Mouse (Mus musculus) forebrain, embryonic 11.5 days (tissue): ENCODE data around the gene Ankrd52. TPM values are rescaled to one million over a fixed set of nuclear protein-coding genes. Genes with fewer than 3 reads are reported as not detected.
"Not testable (repeated sequence)": the region's sequence is repeated elsewhere in the genome, so short reads cannot be mapped to it uniquely, and the experiment has no call there.

Experiments
- ATAC-seq: fragments of 200-750 bp; cut with Nextera tagmentation; replicated peaks from 2 replicates; pipeline ENCODE4 v1.8.0; 2017; ENCODE audit warnings: moderate TSS enrichment; ENCODE audit not compliant: low FRiP score
- DNase-seq: peaks from one replicate; pipeline ENCODE4 v3.0.0-alpha.2; 2017; ENCODE audit warnings: low spot score
- H3K27ac ChIP-seq: fragments of 300-500 bp; sonication (generic); 2 replicates; pipeline ENCODE4 v1.5.1; 2014; ENCODE audit warnings: low read depth, low read length
- H3K27me3 ChIP-seq: fragments of 300-500 bp; sonication (generic); 2 replicates; pipeline ENCODE4 v1.6.1; 2014; ENCODE audit warnings: mild to moderate bottlenecking, low read length, mixed read lengths; ENCODE audit not compliant: control insufficient read depth, insufficient read depth
- H3K36me3 ChIP-seq: fragments of 300-500 bp; sonication (generic); 2 replicates; pipeline ENCODE4 v1.6.1; 2014; ENCODE audit warnings: mild to moderate bottlenecking, low read length, moderate library complexity, mixed read lengths; ENCODE audit not compliant: control insufficient read depth, insufficient read depth
- H3K4me1 ChIP-seq: fragments of 300-500 bp; sonication (generic); replicated peaks from 2 replicates; pipeline ENCODE4 v1.6.1; 2014; ENCODE audit warnings: low read length, mixed read lengths; ENCODE audit not compliant: control insufficient read depth, insufficient read depth
- H3K4me2 ChIP-seq: fragments of 300-500 bp; sonication (generic); 2 replicates; pipeline ENCODE4 v1.6.1; 2014; ENCODE audit warnings: low read depth, mild to moderate bottlenecking, low read length, moderate library complexity, mixed read lengths; ENCODE audit not compliant: severe bottlenecking
- H3K4me3 ChIP-seq: fragments of 300-500 bp; sonication (generic); 2 replicates; pipeline ENCODE4 v1.5.1; 2014; ENCODE audit warnings: low read depth, low read length
- H3K9ac ChIP-seq: fragments of 300-500 bp; sonication (generic); 2 replicates; pipeline ENCODE4 v1.6.1; 2014; ENCODE audit warnings: low read length
- H3K9me3 ChIP-seq: fragments of 300-500 bp; sonication (generic); 2 replicates; pipeline ENCODE4 v1.6.1; 2016; ENCODE audit warnings: low read length, mixed read lengths; ENCODE audit not compliant: control insufficient read depth
- WGBS: fragments of 180-500 bp; shearing (Covaris S2); extraction: QIAGEN DNeasy Blood & Tissue Kit; methylation state at CpG from one replicate; pipeline ENCODE4 v1.1.7; 2014; 5-methylcytosine and 5-hydroxymethylcytosine counted together
- polyA plus RNA-seq: library from polyadenylated mRNA; unstranded; fragments of >200 nt; fragmentation: Nextera tagmentation; extraction: Ambion mirVana; gene quantifications from 2 replicates; pipeline ENCODE4 v1.2.1, GENCODE M21; 2014

Ankrd52 gene
- polyA plus RNA-seq = 13.3 and 15.4 TPM in 2 replicates

DNA sequence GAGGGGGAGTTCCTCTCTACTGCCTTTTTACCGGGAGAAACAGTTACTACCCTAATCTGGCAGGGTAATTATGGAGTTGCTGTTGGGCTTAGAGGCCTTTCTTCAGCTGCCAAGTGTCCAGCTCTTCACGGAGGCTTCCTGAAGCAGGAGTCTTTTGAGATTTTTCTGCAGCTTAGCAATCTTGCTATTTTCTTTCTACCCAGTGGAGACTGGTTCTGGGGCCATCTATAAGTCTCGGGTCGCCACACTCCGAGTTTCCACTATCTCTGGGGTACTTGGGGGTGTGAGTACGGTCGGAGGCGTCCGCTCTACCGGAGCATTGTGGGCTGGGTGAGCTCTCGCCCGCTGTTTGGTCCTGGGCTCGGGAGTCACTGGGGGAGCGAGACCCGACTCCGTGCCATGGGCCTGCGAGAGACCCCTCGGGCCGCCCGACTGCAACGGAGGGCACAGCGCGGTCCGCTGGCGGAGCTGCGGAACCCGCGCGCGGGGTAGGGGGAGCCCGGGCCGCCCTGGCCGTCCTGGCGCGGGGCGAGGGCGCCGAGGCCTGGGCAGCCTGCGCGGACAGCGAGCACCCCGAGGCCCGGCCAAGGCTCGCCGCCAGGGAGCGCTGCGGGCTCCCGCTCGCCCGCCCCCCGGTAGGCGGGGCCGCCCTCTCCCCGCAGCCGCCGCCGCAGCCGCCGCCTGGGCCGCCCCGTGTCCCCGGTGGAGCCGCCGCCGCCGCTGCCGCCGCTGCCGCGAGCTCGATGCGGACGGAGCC, at the start of gene Ankrd52:
Gene Ankrd52, plus strand, starts transcription at position 661 of the 757 bp plus-strand sequence.
- ATAC-seq = peak; percentile 93
- WGBS = under 1% methylated on average over 66 of the region's 73 CpGs
- H3K9me3 ChIP-seq = no peaks in the 10 kb centered on the region

DNA sequence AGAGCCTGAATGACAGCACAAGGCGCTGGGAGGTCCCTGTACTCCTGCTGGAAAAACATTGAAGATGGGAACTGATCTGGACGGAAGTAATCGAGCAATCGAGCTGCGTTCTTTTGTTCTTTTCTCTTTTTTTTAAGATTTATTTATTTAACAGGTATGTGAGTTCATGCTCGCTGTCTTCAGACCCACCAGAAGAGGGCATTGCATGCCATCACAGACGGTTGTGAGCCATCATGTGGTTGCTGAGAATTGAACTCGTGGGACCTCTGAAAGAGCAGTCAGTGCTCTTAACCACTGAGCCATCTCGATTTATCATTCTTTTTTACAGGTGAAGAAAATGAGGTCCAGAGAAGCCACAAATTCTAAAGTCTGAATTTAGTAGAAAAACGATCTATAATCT, 49.3 kb upstream of the Ankrd52 start:
- Histone ChIP-seq H3K9ac (no peak overlapping the region), H3K27ac (no peak overlapping the region), H3K36me3 (peaks cover 10% of the 10 kb centered on the region; the same call in 1 of the 2 replicates), H3K27me3 (no peaks in the 10 kb centered on the region), H3K4me3 (no peak overlapping the region), H3K9me3 (no peaks in the 10 kb centered on the region), H3K4me2 (no peak overlapping the region), H3K4me1 (peaks cover 5% of the 10 kb centered on the region)
- 91% methylated on average over 10 of the region's 10 CpGs for WGBS
- ATAC-seq = no peak
- DNase-seq = no peak

More for the DNA sequence above, at the start of gene Ankrd52:
- DNase-seq = peak; percentile 92
- H3K36me3 ChIP-seq = peaks cover 1% of the 10 kb centered on the region; the same call in 1 of the 2 replicates
- H3K9ac ChIP-seq = peak within 1 kb of the TSS; percentile 92
- H3K4me1 ChIP-seq = peaks cover 12% of the 10 kb centered on the region; the same call in 1 of the 2 replicates
- peak within 1 kb of the TSS; percentile 76 for H3K27ac ChIP-seq
- H3K27me3 ChIP-seq = no peaks in the 10 kb centered on the region
- H3K4me3 ChIP-seq = peak within 1 kb of the TSS; percentile 67
- H3K4me2 ChIP-seq = peak within 1 kb of the TSS; percentile 79

DNA sequence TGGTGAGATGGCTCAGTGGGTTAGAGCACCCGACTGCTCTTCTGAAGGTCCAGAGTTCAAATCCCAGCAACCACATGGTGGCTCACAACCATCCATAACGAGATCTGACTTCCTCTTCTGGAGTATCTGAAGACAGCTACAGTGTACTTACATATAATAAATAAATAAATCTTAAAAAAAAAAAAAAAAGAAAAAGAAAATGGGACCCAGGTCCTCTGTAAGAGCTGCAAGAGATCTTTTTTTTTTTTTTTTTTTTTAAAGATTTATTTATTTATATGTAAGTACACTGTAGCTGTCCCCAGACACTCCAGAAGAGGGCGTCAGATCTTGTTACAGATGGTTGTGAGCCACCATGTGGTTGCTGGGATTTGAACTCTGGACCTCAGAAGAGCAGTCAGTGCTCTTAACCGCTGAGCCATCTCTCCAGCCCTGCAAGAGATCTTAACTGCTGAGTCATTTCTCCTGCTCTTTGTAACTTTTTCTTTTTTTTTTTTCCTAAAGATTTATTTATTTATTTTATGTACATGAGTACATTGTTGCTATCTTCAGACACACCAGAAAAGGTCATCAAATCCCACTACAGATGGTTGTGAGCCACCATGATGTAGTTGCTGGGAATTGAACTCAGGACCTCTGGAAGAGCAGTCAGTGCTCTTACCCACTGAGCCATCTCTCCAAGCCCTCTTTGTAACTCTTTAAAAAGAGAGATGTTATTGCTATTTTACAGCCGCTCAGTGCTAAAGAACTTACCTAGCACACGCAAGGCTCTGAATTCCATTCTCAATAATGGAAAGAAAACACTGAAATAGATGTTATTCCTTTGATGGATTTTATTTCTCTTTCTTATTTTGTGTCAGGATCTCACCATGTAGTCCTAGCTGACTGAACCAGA, 44.3 kb upstream of the Ankrd52 start:
- not testable (repeated sequence) for H3K4me3 ChIP-seq, H3K36me3 ChIP-seq, H3K9me3 ChIP-seq, H3K4me1 ChIP-seq, ATAC-seq, H3K9ac ChIP-seq, DNase-seq, H3K27me3 ChIP-seq, H3K27ac ChIP-seq, H3K4me2 ChIP-seq
- WGBS = 81% methylated on average over 5 of the region's 6 CpGs

GRCm38 (mm10) chr10:128335582-128335981, 41.3 kb upstream of the Ankrd52 start:
- no peaks in the 10 kb centered on the region for H3K36me3 ChIP-seq

DNA sequence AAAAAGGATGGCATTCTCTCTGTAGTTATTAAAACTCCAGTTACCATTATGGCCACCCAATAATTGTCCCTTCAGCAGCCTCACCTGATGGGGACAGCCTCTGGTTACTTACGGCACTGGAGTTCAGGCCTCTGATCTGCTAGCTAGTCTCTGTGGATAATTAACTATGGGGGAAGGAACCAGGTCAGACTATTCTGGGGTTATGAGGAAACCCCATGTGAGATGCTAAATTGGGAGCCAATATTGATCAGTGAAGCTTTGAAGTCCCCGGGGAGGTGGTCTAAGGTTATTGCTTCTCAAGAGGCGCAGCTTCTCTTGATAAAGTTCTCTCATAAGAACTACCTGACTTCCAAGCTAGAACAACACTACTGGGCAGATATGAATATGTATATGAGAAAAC, 40.7 kb upstream of the Ankrd52 start:
- Histone ChIP-seq H3K4me1 (0 out of 2 replicates have a peak, but pooled peaks cover 2% of the 10 kb centered on the region), H3K9me3 (no peaks in the 10 kb centered on the region), H3K27me3 (no peaks in the 10 kb centered on the region), H3K4me2 (no peak overlapping the region), H3K9ac (no peak overlapping the region), H3K4me3 (no peak overlapping the region), H3K36me3 (no peaks in the 10 kb centered on the region), H3K27ac (no peak overlapping the region)
- DNase-seq = no peak
- no peak for ATAC-seq
- WGBS = 92% methylated on average over 3 of the region's 3 CpGs

More at GRCm38 (mm10) chr10:128335582-128335981, 41.3 kb upstream of the Ankrd52 start:
- Histone ChIP-seq H3K27ac (no peak overlapping the region), H3K4me1 (0 out of 2 replicates have a peak, but pooled peaks cover 2% of the 10 kb centered on the region), H3K4me2 (no peak overlapping the region), H3K9me3 (no peaks in the 10 kb centered on the region), H3K27me3 (no peaks in the 10 kb centered on the region), H3K4me3 (no peak overlapping the region), H3K9ac (no peak overlapping the region)
- WGBS = 1% methylated on average over 4 of the region's 4 CpGs
- DNase-seq (peak; percentile 83), ATAC-seq (no peak)

DNA sequence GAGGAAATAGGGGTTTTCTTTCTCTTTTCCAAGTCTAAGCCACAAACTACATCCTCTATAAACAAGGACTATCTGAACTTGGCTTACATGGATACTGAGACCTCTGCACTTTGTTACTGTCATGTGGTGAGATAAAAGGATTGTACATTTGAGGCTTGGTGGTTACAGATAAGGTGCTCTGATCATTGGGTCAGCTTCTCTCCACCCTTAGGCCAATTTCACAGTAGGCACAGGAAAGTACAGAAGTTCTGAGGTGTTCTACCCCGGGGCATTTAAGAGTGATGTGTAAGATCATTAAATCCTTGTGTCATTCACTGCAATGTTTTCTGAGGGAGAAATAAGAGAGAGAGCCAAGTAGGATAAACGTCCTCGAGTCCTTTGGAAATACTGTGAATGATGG, 40.3 kb upstream of the Ankrd52 start:
- H3K27ac ChIP-seq = no peak overlapping the region

GRCm38 (mm10) chr10:128337306-128338181, 39.4 kb upstream of the Ankrd52 start, which contains the start of gene Cs:
Gene Cs (plus strand): TSS chr10:128337734.
- peak within 1 kb of the TSS; percentile 88 for H3K27ac ChIP-seq
- H3K9ac ChIP-seq = peak within 1 kb of the TSS; percentile 91
- peak; percentile 98 for ATAC-seq
- peak within 1 kb of the TSS; percentile 63 for H3K4me2 ChIP-seq
- 2% methylated on average over 61 of the region's 61 CpGs for WGBS
- H3K4me1 ChIP-seq = 0 out of 2 replicates have a peak, but pooled peaks cover 2% of the 10 kb centered on the region
- H3K27me3 ChIP-seq = no peaks in the 10 kb centered on the region
- H3K36me3 ChIP-seq = no peaks in the 10 kb centered on the region
- peak; percentile 99 for DNase-seq
- H3K4me3 ChIP-seq = peak within 1 kb of the TSS; percentile 87
- H3K9me3 ChIP-seq = no peaks in the 10 kb centered on the region

More for the DNA sequence above, 40.3 kb upstream of the Ankrd52 start:
- ATAC-seq (no peak), DNase-seq (no peak)
- Histone ChIP-seq H3K9me3 (no peaks in the 10 kb centered on the region), H3K4me3 (peak overlapping the region; percentile 87; the same call in 1 of the 2 replicates), H3K4me2 (peak overlapping the region; percentile 63; the same call in 1 of the 2 replicates), H3K36me3 (no peaks in the 10 kb centered on the region), H3K4me1 (0 out of 2 replicates have a peak, but pooled peaks cover 2% of the 10 kb centered on the region), H3K9ac (no peak overlapping the region), H3K27me3 (no peaks in the 10 kb centered on the region)
- WGBS = 86% methylated on average over 3 of the region's 3 CpGs
